Mouse (Mus musculus) forebrain, postnatal 0 days (tissue): ENCODE measurements around the gene Cdc37. TPM values are rescaled to one million over a fixed set of nuclear protein-coding genes. Genes with fewer than 3 reads are reported as not detected.

Experiments used
- ATAC-seq: fragments of 200-750 bp; cut with Nextera tagmentation; 2 replicates; pipeline ENCODE4 v1.8.0; 2017; ENCODE audit warnings: mild to moderate bottlenecking, moderate library complexity
- DNase-seq: peaks from one replicate; pipeline ENCODE4 v3.0.0-alpha.2; 2015
- H3K27ac ChIP-seq: fragments of 300-500 bp; sonication (generic); 2 replicates; pipeline ENCODE4 v1.5.1; 2014; ENCODE audit warnings: low read depth, mild to moderate bottlenecking, antibody characterized with exemption, low read length, moderate library complexity, mixed read lengths
- H3K27me3 ChIP-seq: fragments of 300-500 bp; sonication (generic); 2 replicates; pipeline ENCODE4 v1.6.1; 2014; ENCODE audit warnings: mild to moderate bottlenecking, low read length, mixed read lengths; ENCODE audit not compliant: insufficient read depth
- H3K36me3 ChIP-seq: fragments of 300-500 bp; sonication (generic); 2 replicates; pipeline ENCODE4 v1.6.1; 2014; ENCODE audit warnings: mild to moderate bottlenecking, moderate library complexity; ENCODE audit not compliant: insufficient read depth
- H3K4me1 ChIP-seq: fragments of 300-500 bp; sonication (generic); 2 replicates; pipeline ENCODE4 v1.6.1; 2014; ENCODE audit warnings: antibody characterized with exemption; ENCODE audit not compliant: insufficient read depth
- H3K4me2 ChIP-seq: fragments of 300-500 bp; sonication (generic); 2 replicates; pipeline ENCODE4 v1.6.1; 2014; ENCODE audit warnings: low read depth, mild to moderate bottlenecking, moderate library complexity
- H3K4me3 ChIP-seq: fragments of 300-500 bp; sonication (generic); 2 replicates; pipeline ENCODE4 v1.5.1; 2014; ENCODE audit warnings: low read depth, low read length, mixed read lengths
- H3K9ac ChIP-seq: fragments of 300-500 bp; sonication (generic); 2 replicates; pipeline ENCODE4 v1.6.1; 2014; ENCODE audit warnings: mild to moderate bottlenecking
- H3K9me3 ChIP-seq: fragments of 300-500 bp; sonication (generic); 2 replicates; pipeline ENCODE4 v1.6.1; 2016; ENCODE audit warnings: low read length
- CTCF ChIP-seq: sonication (generic); IDR thresholded peaks from 2 replicates; pipeline ENCODE4 v1.5.1; 2016; ENCODE audit warnings: antibody characterized with exemption, control low read depth, low read depth
- WGBS: fragments of 180-500 bp; shearing (Covaris S2); extraction: QIAGEN DNeasy Blood & Tissue Kit; methylation state at CpG from one replicate; pipeline ENCODE4 v1.1.7; 2014; 5-methylcytosine and 5-hydroxymethylcytosine counted together
- polyA plus RNA-seq: library from polyadenylated mRNA; unstranded; fragments of >200 nt; fragmentation: Nextera tagmentation; extraction: Ambion mirVana; gene quantifications from 2 replicates; pipeline ENCODE4 v1.2.1, GENCODE M21; 2015
- total RNA-seq: library from RNA; depleted of rRNA; stranded (reverse); fragments of >200 nt; gene quantifications from 2 replicates; pipeline ENCODE4 v1.2.3, GENCODE M21; 2014

Gene Cdc37
- total and polyA plus RNA-seq, 2 experiments from 2014 or later, result 42.1 to 186 TPM

DNA sequence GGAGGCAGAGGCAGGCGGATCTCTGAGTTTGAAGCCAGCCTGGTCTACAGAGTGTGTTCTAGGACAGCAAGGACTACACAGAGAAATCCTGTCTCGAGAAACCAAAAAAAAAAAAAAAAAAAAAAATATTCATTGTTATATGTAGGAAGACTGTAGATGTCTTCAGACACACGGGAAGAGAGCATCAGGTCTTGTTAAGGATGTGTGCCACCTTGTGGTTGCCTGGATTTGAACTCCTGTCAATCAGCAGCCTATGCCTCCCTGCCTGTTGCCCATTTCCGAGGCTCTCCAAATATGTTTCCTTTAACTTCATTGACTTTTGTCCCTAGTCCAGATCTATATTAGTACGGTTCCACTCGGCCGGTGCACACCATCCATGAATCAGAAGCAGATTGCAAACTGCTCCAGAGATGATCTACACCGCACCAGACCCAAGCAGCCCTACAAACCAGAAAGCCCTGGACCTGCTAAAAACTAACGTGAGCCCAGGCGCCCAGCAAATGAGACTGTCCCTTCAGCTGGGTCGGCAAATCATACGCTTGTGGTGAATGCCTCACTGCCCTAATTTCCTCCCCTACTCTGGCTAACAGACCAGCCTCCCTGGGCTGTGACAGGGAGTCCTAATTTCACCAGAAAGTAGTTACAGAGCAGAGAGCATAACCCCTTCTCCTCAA is 17.5 kb downstream of the Cdc37 start:
- Histone ChIP-seq H3K27me3 (no peaks in the 10 kb centered on the region), H3K4me1 (peaks cover 3% of the 10 kb centered on the region; the same call in 1 of the 2 replicates), H3K9ac (no peak overlapping the region), H3K4me2 (no peak overlapping the region), H3K9me3 (no peaks in the 10 kb centered on the region), H3K36me3 (peaks cover 6% of the 10 kb centered on the region; the same call in 1 of the 2 replicates), H3K27ac (no peak overlapping the region), H3K4me3 (no peak overlapping the region)
- WGBS, result 81% methylated on average over 12 of the region's 12 CpGs
- no peak for DNase-seq
- ATAC-seq, result no peak
- TF ChIP-seq CTCF, result peak; percentile 47

DNA sequence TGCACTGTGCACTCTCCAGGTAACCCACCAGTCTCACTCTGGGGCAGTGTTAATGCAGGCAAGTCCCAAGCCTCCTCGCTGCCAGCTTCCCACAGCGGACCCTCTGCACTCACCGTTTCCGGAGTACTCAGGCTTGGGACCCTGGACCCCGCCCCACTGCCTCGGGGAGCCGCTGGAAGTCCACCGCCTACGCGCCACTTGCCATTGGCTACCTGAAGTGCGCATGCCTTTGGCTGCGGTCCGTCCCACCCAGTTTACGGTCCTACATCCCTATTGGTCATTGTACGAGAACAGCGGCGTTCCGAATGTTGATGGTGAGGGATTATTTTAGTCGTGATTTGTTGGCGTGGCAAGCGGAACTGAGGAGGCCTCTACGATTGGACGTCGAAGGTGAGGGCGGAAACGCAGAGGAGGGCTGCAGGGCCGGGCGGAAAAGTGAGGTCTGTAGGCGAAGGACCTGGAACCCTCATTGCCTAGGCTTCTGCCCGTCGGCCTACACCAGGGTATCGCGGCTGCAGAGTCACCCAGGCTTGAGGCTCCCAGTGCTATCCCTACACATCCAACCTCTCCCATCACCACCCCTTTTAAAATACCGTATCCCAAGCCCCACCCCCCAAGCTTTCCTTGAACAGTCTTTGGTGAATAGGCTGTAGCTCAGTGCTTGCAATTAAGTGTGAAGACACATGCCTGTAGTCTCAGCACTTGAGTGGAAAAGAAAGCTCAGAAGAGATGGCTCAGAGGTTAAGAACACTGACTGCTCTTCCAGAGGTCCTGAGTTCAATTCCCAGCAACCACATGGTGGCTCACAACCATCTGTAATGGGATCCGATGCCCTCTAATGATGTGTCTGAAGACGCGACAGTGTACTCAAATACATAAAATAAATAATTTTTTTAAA is 18.5 kb downstream of the Cdc37 start, which contains the start of gene Tyk2:
Tyk2 (minus strand) TSS at position 185 of the 898 bp plus-strand sequence.
- TF ChIP-seq CTCF, result no peak
- H3K4me1 ChIP-seq, result peaks cover 3% of the 10 kb centered on the region; the same call in 1 of the 2 replicates
- peak within 1 kb of the TSS; percentile 53 for H3K9ac ChIP-seq
- WGBS, result 6% methylated on average over 37 of the region's 37 CpGs
- H3K27ac ChIP-seq, result peak within 1 kb of the TSS; percentile 24; the same call in 1 of the 2 replicates
- peaks cover 7% of the 10 kb centered on the region for H3K36me3 ChIP-seq
- DNase-seq (peak; percentile 96), ATAC-seq (peak; percentile 98)
- H3K4me3 ChIP-seq, result peak within 1 kb of the TSS; percentile 59
- peak within 1 kb of the TSS; percentile 68 for H3K4me2 ChIP-seq
- no peaks in the 10 kb centered on the region for H3K27me3 ChIP-seq
- H3K9me3 ChIP-seq, result no peaks in the 10 kb centered on the region

DNA sequence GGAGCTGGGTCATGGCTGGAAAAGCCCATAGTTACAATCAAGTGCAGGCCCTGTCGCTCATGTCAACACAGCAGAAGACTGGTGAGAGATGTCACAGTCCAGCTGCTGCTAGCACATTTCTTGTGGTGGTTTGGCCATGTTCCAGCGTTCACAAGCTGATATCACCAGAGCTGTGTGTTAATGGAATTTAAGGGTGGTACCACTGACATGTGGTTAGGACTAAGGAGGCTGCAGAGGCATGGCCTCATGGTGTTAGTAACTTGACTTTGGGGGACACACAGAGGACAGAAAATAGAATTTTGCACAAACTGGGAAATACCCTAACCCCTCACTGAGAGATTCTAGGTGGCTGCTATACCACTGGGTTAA is 23.5 kb downstream of the Cdc37 start:
- no peak for ATAC-seq
- no peak for DNase-seq
- no peak overlapping the region for H3K9ac ChIP-seq
- H3K4me3 ChIP-seq, result no peak overlapping the region
- no peaks in the 10 kb centered on the region for H3K27me3 ChIP-seq
- H3K4me2 ChIP-seq, result no peak overlapping the region
- H3K27ac ChIP-seq, result no peak overlapping the region
- H3K4me1 ChIP-seq, result peaks cover 3% of the 10 kb centered on the region; the same call in 1 of the 2 replicates
- no peak for TF ChIP-seq CTCF
- peaks cover 31% of the 10 kb centered on the region for H3K36me3 ChIP-seq
- H3K9me3 ChIP-seq, result no peaks in the 10 kb centered on the region
- 75% methylated on average over 2 of the region's 2 CpGs for WGBS

DNA sequence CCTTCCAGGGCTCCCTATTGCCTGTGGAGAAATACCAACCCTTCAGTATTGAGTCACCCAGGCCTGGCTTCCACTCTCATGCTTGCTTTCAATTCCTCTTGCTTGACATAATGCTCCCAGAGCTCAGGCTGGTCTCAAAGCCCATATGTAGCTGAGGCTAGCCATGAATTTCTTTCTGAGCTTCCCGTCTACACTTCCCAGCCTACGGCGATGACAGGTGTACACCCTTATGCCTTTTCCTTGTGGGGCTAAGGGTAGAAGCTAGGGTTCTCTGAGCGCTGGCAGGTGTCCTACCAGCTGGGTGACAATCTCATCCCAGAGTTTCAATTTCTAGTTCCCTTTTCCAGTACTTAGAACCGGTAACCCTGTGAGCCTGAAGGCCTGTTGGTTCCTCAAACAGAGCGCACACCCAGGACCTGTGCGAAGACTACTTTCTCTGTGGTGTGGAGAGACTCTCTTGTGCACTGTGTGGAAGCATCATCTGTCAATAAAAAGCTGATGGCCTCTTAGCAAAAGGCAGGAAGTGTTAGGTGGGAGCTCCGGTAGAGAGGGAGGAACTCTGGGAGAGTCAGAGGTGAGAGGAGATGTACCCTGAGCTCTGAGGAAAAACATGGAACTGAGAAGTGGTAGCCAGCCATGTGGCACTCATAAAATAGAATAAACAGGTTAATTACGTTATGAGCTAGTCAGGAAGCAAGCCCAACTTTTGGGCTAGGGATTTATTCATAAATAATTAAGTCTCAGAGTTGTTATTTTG is 24.1 kb downstream of the Cdc37 start:
- no peak overlapping the region for H3K9ac ChIP-seq
- H3K9me3 ChIP-seq, result no peaks in the 10 kb centered on the region
- peaks cover 3% of the 10 kb centered on the region; the same call in 1 of the 2 replicates for H3K4me1 ChIP-seq
- 90% methylated on average over 9 of the region's 9 CpGs for WGBS
- no peak overlapping the region for H3K4me3 ChIP-seq
- H3K36me3 ChIP-seq, result peaks cover 35% of the 10 kb centered on the region
- DNase-seq, result no peak
- H3K27me3 ChIP-seq, result no peaks in the 10 kb centered on the region
- ATAC-seq, result no peak
- H3K4me2 ChIP-seq, result no peak overlapping the region
- TF ChIP-seq CTCF, result no peak
- no peak overlapping the region for H3K27ac ChIP-seq

DNA sequence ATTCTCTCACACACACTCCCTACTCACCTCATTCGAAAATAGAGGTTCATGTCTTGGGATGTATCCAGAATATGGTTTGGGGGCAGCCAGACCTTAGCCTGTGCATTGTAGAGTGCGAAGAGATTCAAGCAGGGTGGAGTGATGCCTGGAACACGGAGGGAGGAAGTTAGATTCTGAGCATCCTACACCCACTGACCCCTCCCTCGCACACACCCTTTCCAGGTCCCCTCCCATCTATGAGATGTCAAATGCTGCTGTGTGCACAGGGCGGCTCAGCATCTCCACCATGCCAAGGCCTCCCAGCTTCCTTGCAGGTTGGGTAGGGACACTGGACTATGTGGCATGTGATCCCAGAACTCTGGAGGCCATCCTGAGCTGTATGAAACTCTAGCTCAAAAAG is 24.9 kb downstream of the Cdc37 start:
- Histone ChIP-seq H3K4me3 (no peak overlapping the region), H3K9ac (no peak overlapping the region), H3K27me3 (no peaks in the 10 kb centered on the region), H3K27ac (no peak overlapping the region), H3K36me3 (peaks cover 42% of the 10 kb centered on the region), H3K4me1 (no peaks in the 10 kb centered on the region), H3K9me3 (no peaks in the 10 kb centered on the region), H3K4me2 (no peak overlapping the region)
- TF ChIP-seq CTCF, result no peak
- no peak for DNase-seq
- 81% methylated on average over 5 of the region's 5 CpGs for WGBS
- no peak for ATAC-seq

DNA sequence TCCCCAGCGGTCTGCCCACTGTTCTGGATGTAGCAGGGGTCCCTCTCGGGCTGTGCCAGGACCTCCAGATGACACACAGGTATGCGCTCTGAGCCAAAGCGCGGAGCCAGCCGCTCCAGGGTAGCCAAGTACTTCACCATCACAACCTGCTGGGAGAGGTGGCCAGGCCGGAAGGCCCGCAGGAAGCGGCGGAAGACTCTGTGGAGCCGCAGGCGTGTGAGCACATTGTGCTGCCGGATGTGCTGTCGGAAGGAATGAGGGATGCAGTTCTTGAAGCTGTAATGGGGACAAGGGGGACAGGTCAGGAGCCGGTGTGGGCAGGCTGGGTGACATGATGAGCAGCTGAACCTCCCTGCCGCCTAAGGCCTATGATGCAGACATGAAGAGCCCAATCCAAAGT is 28.3 kb downstream of the Cdc37 start:
- TF ChIP-seq CTCF, result no peak
- Histone ChIP-seq H3K27ac (no peak overlapping the region), H3K27me3 (no peaks in the 10 kb centered on the region), H3K9ac (no peak overlapping the region), H3K9me3 (no peaks in the 10 kb centered on the region), H3K4me3 (no peak overlapping the region), H3K4me1 (no peaks in the 10 kb centered on the region), H3K4me2 (no peak overlapping the region), H3K36me3 (peaks cover 38% of the 10 kb centered on the region)
- no peak for DNase-seq
- no peak for ATAC-seq
- 88% methylated on average over 16 of the region's 16 CpGs for WGBS
